Mouse (Mus musculus): ENCODE measurements around the gene Dph1.
"Not testable (repeated sequence)": the region's sequence is repeated elsewhere in the genome, so short reads cannot be mapped to it uniquely, and the experiment has no call there.

Dph1 gene

GRCm38 (mm10) chr11:75201721-75202120, 10.7 kb upstream of the Dph1 start:
- no peak for DNase-seq

- DNase-seq = no peak
These were observed 9.9 kb upstream of the Dph1 start for GRCm38 (mm10) chr11:75200935-75201334.

- DNase-seq = no peak
These were observed 8.9 kb upstream of the Dph1 start for GRCm38 (mm10) chr11:75199951-75200350.

GRCm38 (mm10) chr11:75198792-75199191, 7.8 kb upstream of the Dph1 start:
- no peak for DNase-seq

GRCm38 (mm10) chr11:75197956-75198355, 6.9 kb upstream of the Dph1 start:
- DNase-seq = no peak

- no peak for DNase-seq
These were observed 5.1 kb upstream of the Dph1 start for GRCm38 (mm10) chr11:75196131-75196530.

- DNase-seq = peak; percentile 63 to 76
These were observed 3.9 kb upstream of the Dph1 start for GRCm38 (mm10) chr11:75194850-75195461.

- peak; percentile 47 to 62 for DNase-seq
These were observed 3.2 kb upstream of the Dph1 start for GRCm38 (mm10) chr11:75194121-75194849.

GRCm38 (mm10) chr11:75193256-75194071, 2.4 kb upstream of the Dph1 start, which contains the start of gene Rtn4rl1:
Gene Rtn4rl1 (plus strand): TSS chr11:75193783.
- DNase-seq = peak; percentile 70 to 79

- peak; percentile 86 to 92 for DNase-seq
These were observed 1.5 kb upstream of the Dph1 start for GRCm38 (mm10) chr11:75192336-75193214.

GRCm38 (mm10) chr11:75191841-75192240, 800 bp upstream of the Dph1 start:
- no peak for DNase-seq

GRCm38 (mm10) chr11:75190371-75190724, 693 bp downstream of the Dph1 start:
- peak; percentile 85 to 91 for DNase-seq

GRCm38 (mm10) chr11:75189713-75190370, 1.2 kb downstream of the Dph1 start:
- no peak for DNase-seq

GRCm38 (mm10) chr11:75184986-75185385, 6.1 kb downstream of the Dph1 start:
- no peak for DNase-seq

- no peak for DNase-seq
These were observed 6.5 kb downstream of the Dph1 start for GRCm38 (mm10) chr11:75184573-75184972.

GRCm38 (mm10) chr11:75183917-75184570, 7.0 kb downstream of the Dph1 start:
- no peak for DNase-seq

- peak; percentile 92 to 95 for DNase-seq
These were observed 12.3 kb downstream of the Dph1 start, which contains the start of gene Ovca2 for GRCm38 (mm10) chr11:75178672-75179208. Gene Ovca2 (minus strand): TSS chr11:75178835.

GRCm38 (mm10) chr11:75178011-75178410, 13.0 kb downstream of the Dph1 start:
- no peak for DNase-seq

GRCm38 (mm10) chr11:75174574-75174973, 16.5 kb downstream of the Dph1 start:
- DNase-seq = not testable (repeated sequence)

- peak in 1 of 2 experiments; percentile 3 for DNase-seq
These were observed 17.3 kb downstream of the Dph1 start for GRCm38 (mm10) chr11:75173799-75174165.

Data from kidney, postnatal 4 days (tissue).